Mouse (Mus musculus) retina, postnatal 7 days (tissue): ENCODE data around the gene Srebf2.

Experiments used
- DNase-seq: peaks from one replicate; pipeline ENCODE4 v3.0.0-alpha.2; 2012; ENCODE audit warnings: low read depth, low spot score

The Srebf2 gene

GRCm38 (mm10) chr15:82182311-82182710 lies 35.3 kb downstream of the Srebf2 start:
- no peak for DNase-seq

- no peak for DNase-seq
Measured at GRCm38 (mm10) chr15:82183596-82183995, 36.6 kb downstream of the Srebf2 start.

GRCm38 (mm10) chr15:82184183-82184582 lies 37.2 kb downstream of the Srebf2 start:
- DNase-seq, result no peak

DNA sequence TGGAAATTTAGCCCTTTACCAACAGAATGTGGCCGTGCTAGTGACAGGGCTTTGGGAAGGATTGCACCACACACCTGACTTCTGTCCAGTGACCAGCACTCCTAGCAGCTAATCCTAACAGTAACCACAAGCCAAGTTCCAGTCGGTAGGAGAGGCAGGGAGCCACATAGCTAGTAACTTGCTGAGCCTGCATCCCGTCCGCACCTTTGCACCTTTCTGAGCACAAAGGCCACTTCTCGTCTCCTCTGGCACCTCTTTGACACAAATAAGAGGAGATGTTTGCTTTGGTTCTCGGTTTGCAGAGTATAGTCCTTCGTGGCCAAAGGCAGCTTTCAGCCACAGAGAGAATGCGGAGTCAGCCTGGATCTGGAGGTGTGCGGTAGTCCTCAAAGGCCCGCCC lies 37.7 kb downstream of the Srebf2 start:
- no peak for DNase-seq

GRCm38 (mm10) chr15:82185062-82185783 lies 38.2 kb downstream of the Srebf2 start:
- DNase-seq, result no peak

- DNase-seq, result no peak
Measured at GRCm38 (mm10) chr15:82186131-82186530, 39.1 kb downstream of the Srebf2 start.

DNA sequence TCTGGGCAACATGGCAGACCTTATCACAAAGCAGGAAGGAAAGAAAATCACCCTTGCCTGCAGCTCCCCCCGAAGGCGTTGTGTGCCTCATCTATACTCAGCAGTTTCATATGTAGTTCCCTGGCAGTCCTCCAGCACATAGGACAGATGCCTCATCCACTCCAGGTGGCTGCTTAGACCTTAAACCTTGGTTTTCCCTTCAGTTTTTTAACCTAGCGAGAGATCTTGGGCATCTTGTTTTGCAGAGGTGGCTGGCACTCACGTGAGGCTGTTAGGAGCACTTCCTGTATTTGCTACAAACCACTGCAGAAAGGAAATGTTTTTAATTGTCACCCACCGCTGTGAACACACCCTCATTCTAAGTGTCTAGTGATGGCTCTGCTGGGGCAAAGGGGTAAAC lies 40.0 kb downstream of the Srebf2 start:
- no peak for DNase-seq

DNA sequence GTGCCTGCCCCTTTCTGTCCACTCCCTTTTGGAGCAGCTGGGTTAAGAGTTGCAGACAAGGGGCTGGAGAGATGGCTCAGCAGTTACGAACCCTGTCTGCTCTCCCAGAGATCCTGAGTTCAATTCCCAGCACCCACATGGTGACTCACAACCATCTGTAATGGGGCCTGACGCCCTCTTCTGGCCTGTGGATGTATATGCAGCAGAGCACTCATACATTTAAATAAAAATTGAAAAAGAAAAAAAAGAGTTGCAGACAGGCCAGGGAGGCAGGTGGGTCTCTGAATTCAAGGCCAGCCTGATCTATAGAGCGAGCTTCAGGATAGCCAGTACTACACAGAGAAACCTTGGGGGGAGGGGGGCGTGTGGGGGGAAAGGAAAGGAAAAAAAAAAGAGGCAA lies 40.4 kb downstream of the Srebf2 start:
- DNase-seq, result no peak

DNA sequence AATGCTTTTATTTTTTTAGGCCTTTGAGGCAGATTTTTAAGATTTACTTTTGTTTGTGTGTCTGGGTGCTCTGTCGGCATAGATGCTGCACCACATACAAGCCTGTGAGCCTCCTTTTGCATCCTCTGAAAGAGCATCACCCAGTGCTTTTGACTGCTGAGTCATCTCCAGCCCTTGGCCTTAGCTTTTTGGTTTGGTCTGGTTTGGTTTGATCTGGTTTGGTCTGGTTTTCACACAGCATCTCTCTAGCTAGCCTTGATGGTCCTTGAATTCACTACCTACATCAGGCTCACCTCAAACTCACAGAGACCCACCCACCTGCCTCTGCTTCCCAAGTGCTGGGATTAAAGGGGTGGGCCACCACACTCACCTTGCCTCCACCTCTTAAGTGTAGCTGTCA lies 40.9 kb downstream of the Srebf2 start:
- no peak for DNase-seq

DNA sequence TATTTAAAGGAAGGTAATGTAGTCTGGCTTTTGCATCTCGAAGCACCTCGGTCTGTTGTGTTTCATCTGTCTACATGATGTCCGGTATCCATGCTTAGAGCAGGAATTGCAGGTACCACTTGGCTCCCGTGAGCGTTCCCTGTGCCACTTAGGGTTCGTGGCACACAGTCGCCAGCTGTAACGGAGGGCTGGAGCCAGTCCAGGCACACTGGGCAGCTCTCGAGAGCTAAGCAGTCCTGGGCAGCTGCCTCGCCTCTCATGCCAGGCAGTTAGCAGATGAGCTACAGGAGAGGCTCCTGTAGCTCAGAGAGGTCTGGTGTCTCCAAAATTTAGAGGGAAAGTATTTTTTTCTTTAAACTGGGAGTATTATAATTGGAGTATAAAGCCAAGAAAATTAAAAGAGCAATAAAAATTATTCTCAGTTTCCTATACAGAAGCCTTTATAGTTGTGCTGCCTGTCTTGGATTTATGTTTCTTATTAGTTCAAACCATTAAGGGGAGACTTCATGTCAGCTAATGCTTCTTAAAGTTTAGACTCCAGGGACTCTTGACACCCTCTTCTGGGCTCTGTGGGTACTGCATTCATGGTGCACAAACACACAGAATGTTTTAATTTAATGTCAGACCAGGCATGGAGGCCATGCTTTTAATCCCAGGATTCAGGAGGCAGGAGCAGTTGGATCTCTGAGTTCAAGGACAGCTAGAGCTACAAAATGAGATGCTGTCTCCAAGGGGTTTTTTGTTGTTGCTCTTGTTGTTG lies 41.7 kb downstream of the Srebf2 start:
- DNase-seq, result no peak

- DNase-seq, result no peak
Measured at GRCm38 (mm10) chr15:82192617-82193016, 45.6 kb downstream of the Srebf2 start.

GRCm38 (mm10) chr15:82196300-82196699 lies 49.3 kb downstream of the Srebf2 start:
- no peak for DNase-seq

DNA sequence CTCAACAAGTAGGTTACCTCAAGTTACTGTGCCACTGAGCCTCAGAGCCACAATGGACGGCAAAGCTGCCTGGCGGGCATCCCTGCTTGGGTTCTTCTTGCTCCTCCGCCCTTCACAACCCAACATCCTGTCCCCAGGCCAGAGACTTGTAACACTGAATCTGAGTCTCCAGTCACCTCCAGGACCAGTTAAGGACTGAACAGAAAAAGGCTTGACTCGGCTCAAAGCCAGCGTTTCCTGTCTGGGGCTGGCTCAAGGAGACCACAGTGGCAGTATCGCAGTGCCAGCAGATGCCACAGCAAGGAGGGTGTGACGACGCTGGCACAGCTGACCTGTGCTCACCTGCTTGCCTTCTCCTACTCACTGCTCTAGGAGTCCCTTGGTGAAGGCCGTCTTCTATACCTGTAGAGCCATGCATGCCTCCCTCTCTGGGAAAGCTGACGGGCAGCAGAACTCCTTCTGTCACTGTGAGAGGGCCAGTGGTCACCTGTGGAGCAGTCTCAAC lies 50.3 kb downstream of the Srebf2 start:
- DNase-seq, result no peak

DNA sequence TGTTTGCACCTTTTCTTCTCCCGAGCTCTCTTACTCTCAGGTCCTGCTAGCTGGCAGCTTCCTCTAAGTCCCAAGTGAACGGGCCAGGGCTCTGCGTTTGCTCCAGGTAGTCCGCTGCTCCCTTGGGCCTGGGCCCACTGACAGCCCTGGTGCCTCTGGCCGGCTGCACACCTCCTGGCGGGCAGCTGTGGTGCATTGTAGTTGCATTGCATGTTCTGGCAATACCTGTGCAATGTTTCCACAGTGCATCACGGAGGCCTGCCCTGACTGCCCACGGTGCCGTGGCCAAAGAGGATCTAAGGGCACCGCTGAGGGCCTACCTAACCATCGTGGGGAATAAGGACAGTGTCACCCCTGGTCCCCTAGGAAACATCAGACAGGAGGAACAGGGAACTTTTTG lies 51.0 kb downstream of the Srebf2 start:
- DNase-seq, result no peak

GRCm38 (mm10) chr15:82198342-82198741 lies 51.4 kb downstream of the Srebf2 start:
- DNase-seq, result no peak

DNA sequence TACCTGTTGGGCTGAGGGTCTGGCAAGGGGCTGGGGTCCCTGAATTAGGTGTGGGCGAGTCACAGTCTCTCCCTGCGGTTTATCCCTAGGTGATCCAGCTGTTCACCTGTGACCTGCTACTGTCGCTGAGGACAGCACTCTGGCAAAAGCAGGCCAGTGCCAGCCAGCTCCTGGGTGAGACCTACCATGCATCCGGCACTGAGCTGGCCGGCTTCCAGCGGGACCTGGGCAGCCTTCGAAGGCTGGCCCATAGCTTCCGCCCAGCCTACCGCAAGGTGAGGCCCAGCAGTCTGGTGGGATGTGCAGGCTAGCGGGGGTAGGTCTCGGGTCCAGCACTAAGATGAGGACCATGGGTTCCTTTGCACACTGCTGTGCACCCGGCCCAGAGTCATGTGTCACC lies 52.6 kb downstream of the Srebf2 start:
- no peak for DNase-seq

DNA sequence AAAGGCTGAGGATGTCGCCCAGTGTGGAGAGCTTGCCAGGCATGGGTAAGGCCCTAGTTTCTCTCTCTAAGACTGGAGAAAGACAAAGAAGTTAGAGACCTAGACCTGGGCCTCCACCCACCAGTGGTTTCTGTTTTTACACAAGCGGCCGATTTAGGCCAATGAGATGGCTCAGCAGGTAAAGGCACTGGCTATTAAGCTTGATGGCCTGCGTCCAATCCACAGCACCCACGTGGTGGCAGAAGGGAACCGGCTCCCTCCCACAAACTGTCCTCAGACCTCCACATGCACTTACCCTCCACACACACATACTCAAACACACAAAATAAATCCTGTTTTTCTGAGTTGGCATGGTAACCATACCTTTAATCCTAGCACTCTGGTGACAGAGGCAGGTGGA lies 55.1 kb downstream of the Srebf2 start:
- DNase-seq, result no peak

DNA sequence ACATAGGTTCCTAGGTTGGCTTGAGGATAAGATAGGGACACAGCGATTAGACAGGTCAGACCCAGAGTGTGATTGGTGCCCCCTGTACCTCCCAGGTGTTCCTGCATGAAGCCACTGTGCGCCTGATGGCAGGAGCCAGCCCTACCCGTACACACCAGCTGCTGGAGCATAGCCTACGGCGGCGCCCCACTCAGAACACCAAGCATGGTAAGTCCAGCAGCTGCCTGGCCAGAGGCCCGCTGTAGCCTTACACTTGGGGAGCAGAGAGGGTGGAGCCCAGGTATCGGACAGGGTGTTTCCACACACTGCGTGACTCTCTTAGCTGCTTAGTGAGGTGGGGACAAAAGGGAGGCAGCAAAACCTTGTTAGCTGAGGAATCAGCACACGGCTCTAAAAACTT lies 56.1 kb downstream of the Srebf2 start:
- no peak for DNase-seq

- no peak for DNase-seq
Measured at GRCm38 (mm10) chr15:82203611-82204351, 56.8 kb downstream of the Srebf2 start.

- no peak for DNase-seq
Measured at GRCm38 (mm10) chr15:82204680-82205371, 57.8 kb downstream of the Srebf2 start.

DNA sequence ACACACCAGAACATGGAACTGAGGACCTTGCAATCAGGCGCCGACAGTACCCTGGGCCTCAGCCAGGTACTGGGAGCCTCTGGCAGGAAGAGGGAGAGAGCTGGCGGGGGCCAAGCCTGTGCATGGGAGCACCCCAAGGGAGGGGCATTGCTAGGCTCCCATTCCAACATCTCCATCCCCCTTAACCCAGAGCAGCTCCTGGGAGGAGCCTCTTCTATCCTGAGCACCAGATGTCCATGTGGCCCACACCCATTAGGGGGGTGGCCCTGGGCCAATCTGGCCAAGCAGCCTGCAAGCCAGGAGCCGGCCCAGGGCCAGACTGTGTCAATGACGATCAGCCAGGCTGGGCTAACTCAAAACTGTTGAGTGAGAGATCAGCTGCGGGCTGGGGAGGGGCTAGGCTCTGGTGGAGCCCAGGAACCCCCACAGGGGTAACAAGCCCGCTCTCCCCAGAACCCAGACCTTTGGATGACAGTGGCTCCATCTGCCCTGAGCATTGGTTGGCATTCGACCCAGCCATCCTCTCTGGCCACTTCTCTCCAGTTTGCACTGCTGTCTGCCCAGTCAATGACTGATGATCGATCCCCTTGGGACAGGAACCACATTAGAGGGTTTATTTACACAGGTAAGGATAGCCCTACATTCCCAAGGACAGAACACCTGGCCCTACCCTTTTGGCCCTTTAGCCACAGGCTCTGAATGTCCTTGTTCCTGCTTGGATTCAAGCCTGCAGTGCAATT lies 59.6 kb downstream of the Srebf2 start:
- DNase-seq, result peak; percentile 63
